In genomic region chr12:3817566-3817965, GRCm38 (mm10) we compare ENCODE assay signal across 12 mouse cellular contexts. TPM values are rescaled to one million over a fixed set of nuclear protein-coding genes. Genes with fewer than 3 reads are reported as not detected.
DNase-seq lines count a peak whose midpoint lies in the region; ATAC-seq and TF ChIP-seq lines count a peak whose summit lies in the region.
"Had no signal": no experiment of that assay in that cellular context is flagged by ENCODE, and none has a peak within 500 bp of the region (broad histone marks: within the 10 kb centered on the region; RNA-seq: fewer than 3 reads in every experiment).

No protein-coding gene starts in this region.

- H3K27ac ChIP-seq in hindbrain, postnatal 0 days, result peak overlapping the region; percentile 8; the same call in 1 of the 2 replicates
- no peak overlapping the region for H3K27ac ChIP-seq in hindbrain, embryonic 14.5 days
- H3K27ac ChIP-seq in cortical plate, adult 2 months (ENCODE audit: insufficient read depth, low read length), result peak overlapping the region; percentile 38; the same call in 1 of the 2 replicates
- H3K27ac ChIP-seq in midbrain, embryonic 10.5 days (replicated peaks), result no peak overlapping the region
- H3K27ac ChIP-seq: liver, embryonic 12.5 days had no signal

- peaks cover 44% of the 10 kb centered on the region for H3K4me1 ChIP-seq in hindbrain, postnatal 0 days (ENCODE audit: insufficient read depth, low read length)
- H3K4me1 ChIP-seq in hindbrain, embryonic 14.5 days (replicated peaks; ENCODE audit: control insufficient read depth, insufficient read depth, low read length), result peaks cover 17% of the 10 kb centered on the region
- peaks cover 23% of the 10 kb centered on the region for H3K4me1 ChIP-seq in cortical plate, adult 2 months (ENCODE audit: control insufficient read depth, insufficient read depth, low read length)
- peaks cover 16% of the 10 kb centered on the region for H3K4me1 ChIP-seq in midbrain, embryonic 10.5 days

- no peaks in the 10 kb centered on the region for H3K9me3 ChIP-seq in hindbrain, postnatal 0 days (ENCODE audit: low read length)
- H3K9me3 ChIP-seq in hindbrain, embryonic 14.5 days (ENCODE audit: control insufficient read depth, low read length), result no peaks in the 10 kb centered on the region
- H3K9me3 ChIP-seq in midbrain, embryonic 10.5 days (replicated peaks), result no peaks in the 10 kb centered on the region
- H3K9me3 ChIP-seq: heart, embryonic 12.5 days; liver, embryonic 12.5 days; megakaryocyte, embryonic 14.5 days had no signal

- no peak overlapping the region for H3K4me2 ChIP-seq in hindbrain, postnatal 0 days (ENCODE audit: low read depth, low read length)
- no peak overlapping the region for H3K4me2 ChIP-seq in hindbrain, embryonic 14.5 days (replicated peaks)
- H3K4me2 ChIP-seq: heart, embryonic 12.5 days; liver, embryonic 12.5 days had no signal

- TF ChIP-seq CTCF in hindbrain, postnatal 0 days (IDR thresholded peaks at IDR 0.05; ENCODE audit: low read depth), result no peak
- no peak for TF ChIP-seq CTCF in cortical plate, adult 2 months (IDR thresholded peaks at IDR 0.05; ENCODE audit: extremely low read depth, insufficient read depth, low read length)

- no peaks in the 10 kb centered on the region for H3K36me3 ChIP-seq in hindbrain, postnatal 0 days (ENCODE audit: insufficient read depth, low read length)
- no peaks in the 10 kb centered on the region for H3K36me3 ChIP-seq in hindbrain, embryonic 14.5 days (replicated peaks; ENCODE audit: control insufficient read depth, insufficient read depth)
- H3K36me3 ChIP-seq in midbrain, embryonic 10.5 days, result no peaks in the 10 kb centered on the region
- H3K36me3 ChIP-seq: liver, embryonic 12.5 days had no signal

- 60% methylated on average over 5 of the region's 5 CpGs for WGBS in hindbrain, postnatal 0 days
- WGBS in hindbrain, embryonic 14.5 days, result 80% methylated on average over 5 of the region's 5 CpGs
- 85% methylated on average over 5 of the region's 5 CpGs for WGBS in midbrain, embryonic 10.5 days

- TF ChIP-seq POLR2A in cortical plate, adult 2 months (IDR thresholded peaks at IDR 0.05; ENCODE audit: extremely low read depth, insufficient read depth, low read length), result no peak

- DNase-seq in hindbrain, postnatal 0 days (ENCODE audit: low spot score), result no peak
- no peak for DNase-seq in hindbrain, embryonic 14.5 days (ENCODE audit: low spot score)
- DNase-seq in ovary, adult 18-20 months (ENCODE audit: low spot score), result peak; percentile 58
- no peak for DNase-seq in ovary, postnatal 10 days (ENCODE audit: low spot score)
- DNase-seq in midbrain, embryonic 10.5 days (ENCODE audit: low spot score), result no peak
- no peak for DNase-seq in right cerebral cortex, adult 2 months (ENCODE audit: low spot score in 2 of 2)

- no peak for ATAC-seq in hindbrain, postnatal 0 days
- no peak for ATAC-seq in hindbrain, embryonic 14.5 days (ENCODE audit: low FRiP score)
- ATAC-seq: inflammation-experienced regulatory T-cells, adult 6 months; liver, embryonic 12.5 days had no signal

- H3K27me3 ChIP-seq in hindbrain, postnatal 0 days (ENCODE audit: insufficient read depth, low read length), result no peaks in the 10 kb centered on the region
- H3K27me3 ChIP-seq in hindbrain, embryonic 14.5 days (ENCODE audit: control insufficient read depth, insufficient read depth, low read length), result no peaks in the 10 kb centered on the region
- no peaks in the 10 kb centered on the region for H3K27me3 ChIP-seq in midbrain, embryonic 10.5 days (ENCODE audit: low read depth, poor library complexity, severe bottlenecking)
- H3K27me3 ChIP-seq: heart, embryonic 12.5 days; liver, embryonic 12.5 days; megakaryocyte, embryonic 14.5 days had no signal

- no peak overlapping the region for H3K9ac ChIP-seq in hindbrain, postnatal 0 days (replicated peaks; ENCODE audit: low read length)
- H3K9ac ChIP-seq in hindbrain, embryonic 14.5 days, result no peak overlapping the region
- H3K9ac ChIP-seq: heart, embryonic 12.5 days; liver, embryonic 12.5 days had no signal

- H3K4me3 ChIP-seq in hindbrain, postnatal 0 days (ENCODE audit: low read length), result no peak overlapping the region
- no peak overlapping the region for H3K4me3 ChIP-seq in hindbrain, embryonic 14.5 days (replicated peaks; ENCODE audit: low read length)
- no peak overlapping the region for H3K4me3 ChIP-seq in cortical plate, adult 2 months (ENCODE audit: insufficient read depth, low read length)
- no peak overlapping the region for H3K4me3 ChIP-seq in midbrain, embryonic 10.5 days
- H3K4me3 ChIP-seq: heart, embryonic 12.5 days; liver, embryonic 12.5 days; megakaryocyte, embryonic 14.5 days; myocyte had no signal

RNA-seq across cellular contexts. Expression of gene Dnmt3a, which starts 11.8 kb away (rescaled TPM):
- total RNA-seq in hindbrain, postnatal 0 days (2014; rRNA removed), result 81.8 and 90.3 TPM in 2 replicates
- polyA plus RNA-seq in hindbrain, postnatal 0 days (2015; fragmentation: Nextera tagmentation; extraction: Ambion mirVana), result 133 and 134 TPM in 2 replicates
- 61.9 and 62.1 TPM in 2 replicates for polyA plus RNA-seq in hindbrain, embryonic 14.5 days (2014; fragmentation: Nextera tagmentation; extraction: Ambion mirVana)
- polyA plus RNA-seq in cortical plate, adult 2 months (2012; rRNA removed), result 38.2 and 38.3 TPM in 2 replicates
- polyA plus RNA-seq in midbrain, embryonic 10.5 days (2016; fragmentation: Nextera tagmentation; extraction: Ambion mirVana), result 92.2 and 115 TPM in 2 replicates

Comparison
In these comparisons a context has a peak if more than half of its experiments do, and no peak if none do; other contexts are left out.
1. H3K27ac ChIP-seq: peak in hindbrain, postnatal 0 days (single experiment) and cortical plate, adult 2 months (single experiment); none in hindbrain, embryonic 14.5 days (single experiment) and midbrain, embryonic 10.5 days (single experiment).